Mouse (Mus musculus) telencephalon, adult 2 months (tissue): ENCODE measurements at regions not wholly inside any gene's neighbourhood (a gene's known extent, or its start where the extent isn't known, plus 50 kb on each side); places are given as distances from the start of the nearest gene placed in this dataset.

ENCODE experiments used
- DNase-seq: peaks from one replicate; pipeline ENCODE4 v3.0.0-alpha.2; 2011; ENCODE audit warnings: low read depth, low spot score

DNA sequence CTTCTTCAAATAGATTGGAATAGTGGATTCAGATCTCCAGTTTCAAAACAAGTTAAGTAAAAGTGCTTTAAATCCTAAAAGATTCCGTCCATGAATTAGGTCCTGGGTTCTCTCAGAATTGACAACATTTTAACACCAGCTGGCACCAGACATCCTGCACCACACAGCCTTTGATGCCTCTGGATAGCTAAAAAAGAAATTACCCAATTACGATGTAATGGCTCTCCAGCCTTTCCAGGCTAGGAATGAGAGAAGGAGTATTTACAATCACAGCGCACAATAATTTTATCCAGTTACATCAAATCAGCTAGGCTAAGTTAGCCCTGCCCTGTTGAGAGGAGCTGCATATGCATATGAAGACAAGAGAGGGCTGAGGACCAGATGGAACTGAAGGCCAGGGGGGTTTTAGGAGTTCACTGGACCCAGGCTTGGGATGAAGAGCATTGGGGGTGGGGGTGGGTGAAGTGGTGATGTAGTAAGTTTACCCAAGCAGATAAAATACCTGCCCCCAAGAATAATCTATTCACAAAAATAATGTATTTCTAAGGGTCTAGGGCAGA, 455.8 kb upstream of the Tle4 start:
- no peak for DNase-seq

DNA sequence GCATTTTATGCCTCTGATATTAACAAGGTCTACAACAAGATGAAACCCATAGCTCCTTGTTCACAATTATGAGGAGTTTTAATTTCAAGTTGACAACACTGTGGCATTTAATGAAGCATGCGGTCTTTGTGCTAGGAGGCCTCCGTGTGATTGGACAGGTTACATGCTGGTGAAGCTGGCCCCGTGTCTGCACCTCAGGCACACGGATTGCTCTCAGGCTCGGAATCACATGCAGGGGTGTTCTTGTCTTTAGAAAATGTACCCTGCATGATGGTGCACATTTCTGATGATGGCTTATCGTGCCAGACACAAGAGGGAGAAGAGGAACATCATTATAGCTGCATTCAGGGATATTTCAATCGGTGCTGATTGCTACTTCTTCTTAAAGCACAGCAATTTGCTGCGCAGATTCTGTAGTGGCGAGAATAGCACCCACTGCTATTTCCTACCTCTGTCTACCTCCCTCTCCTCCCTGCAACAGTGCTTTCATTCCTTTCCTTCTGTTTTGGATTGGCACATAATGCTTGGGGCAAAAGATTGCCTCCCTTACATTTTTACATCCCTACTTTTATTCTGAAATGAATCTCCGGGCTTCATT, 454.9 kb upstream of the Tle4 start:
- DNase-seq, result no peak

DNA sequence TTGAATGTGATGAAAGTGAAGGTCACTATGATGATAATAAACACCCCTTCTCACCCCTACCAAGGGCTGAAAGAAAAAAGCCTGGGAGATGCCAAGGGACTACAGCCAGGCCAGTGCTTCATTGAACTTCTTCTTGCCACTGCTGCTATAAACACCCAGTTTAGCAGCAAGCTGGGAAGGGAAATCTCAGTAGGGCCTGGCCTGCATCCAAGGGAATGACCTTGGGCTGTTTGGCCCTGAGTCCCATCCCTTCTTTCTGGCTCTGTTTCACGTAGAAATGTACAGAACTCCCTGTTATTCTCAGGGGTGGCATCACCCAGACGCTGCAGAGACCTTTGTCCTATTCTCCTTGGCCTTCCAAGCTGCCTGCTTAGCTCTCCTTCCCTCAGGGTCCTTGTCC, 450.0 kb upstream of the Tle4 start:
- no peak for DNase-seq

DNA sequence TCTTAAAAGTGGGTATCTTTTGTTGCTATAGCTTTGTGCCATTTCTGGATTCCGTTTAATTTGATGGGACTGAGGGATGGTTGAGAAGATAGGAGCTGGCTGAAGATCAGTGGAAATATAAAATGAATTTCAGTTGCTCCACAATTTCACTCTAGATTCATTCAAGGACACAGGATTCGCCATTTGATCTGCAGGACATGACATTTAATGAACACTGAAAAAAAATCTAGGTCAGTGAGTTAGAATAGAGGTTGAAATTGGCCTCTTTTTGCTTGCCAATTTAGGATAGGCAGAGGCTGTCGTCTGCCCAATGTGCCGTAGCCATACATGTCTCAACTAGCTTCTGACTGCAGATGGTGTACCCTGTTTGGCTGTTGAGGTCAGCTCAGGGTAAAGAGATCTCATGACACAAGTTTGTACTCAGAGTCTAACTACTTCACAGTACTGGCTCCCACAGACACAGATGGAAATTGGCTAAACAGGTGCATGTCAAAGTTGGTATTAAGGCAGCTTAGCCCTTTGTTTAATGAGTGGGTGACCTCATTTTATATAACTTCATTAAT, 449.5 kb upstream of the Tle4 start:
- DNase-seq, result no peak

DNA sequence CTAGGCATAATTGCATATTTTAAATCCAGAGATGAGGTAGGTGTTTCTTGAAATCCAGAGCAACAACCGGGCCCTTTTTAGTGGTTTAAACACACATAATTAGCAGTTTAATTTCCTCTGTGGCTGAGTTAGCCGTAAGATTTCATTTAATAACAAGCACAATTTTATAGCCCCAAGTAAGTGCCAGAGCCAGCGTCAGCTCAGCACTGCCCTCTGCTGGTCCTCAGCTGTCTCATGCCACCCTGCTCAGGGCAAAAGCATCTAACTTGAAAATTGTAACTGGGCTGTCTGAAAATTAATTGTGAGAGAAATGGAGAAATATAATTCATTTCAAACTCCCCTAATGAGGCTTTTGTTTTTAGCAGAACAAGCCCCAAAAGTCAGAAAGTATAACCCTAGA, 437.7 kb upstream of the Tle4 start:
- DNase-seq, result no peak

DNA sequence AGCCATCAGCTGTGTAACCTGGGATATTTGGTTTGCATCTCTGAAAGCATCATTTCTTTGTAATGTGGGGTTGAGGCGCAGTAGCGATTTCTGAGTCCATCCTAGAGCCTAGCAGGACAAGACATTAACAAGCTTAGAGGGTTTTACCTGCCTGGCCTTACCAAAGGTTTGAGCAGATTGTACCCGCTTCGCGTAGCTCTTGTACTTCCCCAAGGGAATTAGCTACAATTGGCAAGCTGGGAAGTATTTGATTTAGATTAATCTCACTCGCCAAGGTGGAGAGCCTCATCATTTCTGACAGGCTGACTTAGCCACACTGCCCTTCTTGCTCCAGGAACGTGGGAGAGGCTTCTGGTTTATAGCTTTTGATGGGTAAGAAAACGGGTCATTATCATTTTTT, 436.1 kb upstream of the Tle4 start:
- DNase-seq, result no peak

DNA sequence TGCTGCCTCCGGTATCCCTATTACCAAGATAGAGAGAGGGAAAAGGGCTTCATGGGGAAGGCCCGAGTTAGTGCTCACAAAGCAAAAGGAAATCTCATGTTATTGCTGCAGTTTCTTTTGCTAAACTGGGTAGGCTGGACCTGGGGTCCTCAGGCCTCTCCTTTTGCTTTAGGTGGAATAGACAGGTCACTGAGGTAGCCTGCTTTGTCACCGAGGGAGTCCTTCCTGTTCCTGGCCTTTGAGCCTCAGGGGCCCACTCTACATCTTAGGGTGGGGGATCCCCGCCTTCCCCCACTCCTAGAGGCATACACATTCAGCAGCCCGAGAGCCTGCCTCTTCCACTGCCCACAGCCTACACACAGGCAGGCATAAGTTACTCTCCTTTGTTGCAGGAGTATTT, 435.5 kb upstream of the Tle4 start:
- DNase-seq, result no peak

DNA sequence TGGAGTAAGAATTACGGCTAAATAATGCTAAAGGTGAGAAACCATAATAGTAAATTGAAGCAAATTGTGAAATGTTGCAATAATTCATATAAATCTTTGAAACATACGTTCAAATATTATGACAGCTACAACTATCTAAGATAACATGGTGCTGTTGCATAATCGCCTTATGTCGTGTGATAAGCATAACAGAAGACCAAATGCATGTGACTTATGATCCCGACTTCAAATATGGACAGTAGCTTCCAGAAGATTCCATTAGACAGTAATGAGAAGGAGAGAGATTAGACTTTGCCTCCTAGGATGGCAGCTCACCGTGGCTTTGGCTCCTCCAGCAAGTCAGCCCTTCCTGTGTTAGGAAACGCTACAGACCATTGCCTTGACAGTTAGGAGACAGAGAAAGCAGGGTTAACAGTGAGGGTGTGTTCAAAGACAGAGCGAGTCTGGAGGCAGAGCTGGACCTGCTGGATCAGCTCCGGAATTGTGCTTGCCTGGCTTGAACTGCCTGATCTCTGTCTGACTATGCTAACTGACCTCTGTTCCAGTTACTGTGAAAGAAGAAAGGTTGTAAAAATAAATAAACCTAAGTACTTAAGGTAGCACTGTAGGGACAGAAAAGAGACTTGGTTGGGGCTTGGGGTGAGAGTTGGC, 434.6 kb upstream of the Tle4 start:
- DNase-seq, result no peak

DNA sequence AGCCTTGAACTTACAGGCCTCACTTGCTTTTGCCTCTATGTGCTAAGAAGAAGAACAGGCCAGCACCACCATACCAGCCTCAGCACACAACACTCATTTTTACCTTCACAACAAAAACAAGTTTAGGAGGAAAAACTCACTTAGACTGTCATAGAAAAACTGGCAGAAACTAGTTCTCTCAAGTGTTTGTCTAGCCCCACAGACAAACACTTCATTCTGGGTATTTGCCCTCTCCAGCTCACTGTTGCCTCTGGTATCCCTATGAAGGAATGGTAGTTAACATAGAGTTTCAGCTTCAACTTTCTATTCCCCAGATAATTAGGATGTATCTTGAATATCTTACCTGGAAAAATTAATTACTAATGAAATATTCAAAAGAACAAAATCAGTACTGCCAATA, 433.6 kb upstream of the Tle4 start:
- no peak for DNase-seq

DNA sequence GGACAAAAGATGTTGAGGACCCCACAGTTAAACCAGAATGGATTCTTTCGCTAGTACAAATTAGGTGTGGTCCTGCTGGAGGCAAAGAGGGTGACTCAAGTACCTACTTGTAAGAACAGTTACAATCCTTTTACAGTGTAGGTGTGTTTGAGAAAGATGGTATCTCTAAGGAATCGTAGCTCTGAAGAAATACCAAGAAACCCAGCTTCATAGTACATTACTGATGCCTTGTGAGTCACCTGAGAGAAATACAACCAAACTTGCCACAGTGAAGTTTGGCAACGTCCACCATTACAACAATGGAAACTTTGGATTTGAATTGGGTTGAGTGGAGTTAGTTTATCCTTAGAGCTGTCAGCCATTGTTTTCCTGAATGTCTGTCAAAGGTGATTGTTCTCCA, 405.7 kb upstream of the Tle4 start:
- no peak for DNase-seq

DNA sequence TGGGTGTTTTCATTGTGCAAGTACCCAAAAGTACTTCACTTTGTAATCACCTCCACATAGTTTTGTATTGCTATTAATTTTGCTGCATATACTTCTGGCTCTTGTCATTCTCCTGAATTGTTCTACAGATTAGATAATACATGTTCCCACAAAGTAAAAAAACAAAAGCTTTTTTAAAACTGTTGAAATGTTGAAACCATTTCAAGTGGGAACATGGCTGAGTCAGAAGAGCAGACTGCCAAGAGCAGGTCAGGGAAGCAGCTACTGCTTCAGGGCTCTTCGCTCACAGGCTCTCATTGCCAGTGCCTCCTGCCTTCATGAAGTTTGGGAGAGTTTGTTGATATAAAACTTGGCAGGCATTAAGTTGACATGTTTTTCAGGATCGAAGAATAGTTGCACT, 395.5 kb upstream of the Tle4 start:
- no peak for DNase-seq

DNA sequence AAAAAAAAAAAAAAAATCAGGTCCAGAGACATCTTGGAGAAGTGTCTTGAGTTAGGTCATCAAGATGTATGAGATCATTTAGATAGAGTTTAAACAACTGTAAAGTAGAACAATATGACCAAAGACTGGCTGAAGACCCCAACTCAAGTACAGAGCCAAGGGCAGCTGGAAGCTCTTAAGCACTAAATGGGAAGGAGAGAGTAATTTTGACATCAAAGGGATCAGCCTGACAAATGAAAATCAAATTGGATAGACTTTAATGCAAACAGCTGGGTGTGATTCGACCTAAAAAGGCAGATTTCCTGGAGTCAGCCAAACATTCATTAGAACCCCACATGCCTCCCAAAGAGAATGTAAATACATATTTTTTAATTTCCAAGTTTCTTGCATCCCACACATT, 372.3 kb upstream of the Tle4 start:
- DNase-seq, result no peak

DNA sequence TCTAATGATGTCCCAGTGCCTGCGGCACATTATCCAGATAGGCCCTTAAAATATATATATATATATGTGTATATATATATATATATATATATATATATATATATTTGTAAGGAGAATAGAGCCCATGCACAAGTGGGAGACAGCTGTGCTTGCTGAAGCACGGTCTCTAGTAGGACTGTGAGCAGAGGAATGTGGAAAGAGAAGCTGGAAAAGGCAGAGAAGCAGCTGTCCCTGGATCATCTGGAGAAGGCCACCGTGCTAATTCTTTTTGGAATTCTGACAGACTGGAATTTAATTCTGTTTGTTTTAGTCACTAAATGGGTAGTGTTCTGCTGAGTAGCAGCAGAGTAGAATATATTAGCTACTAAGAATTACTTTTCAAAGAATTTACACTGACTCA, 370.4 kb upstream of the Tle4 start:
- no peak for DNase-seq

DNA sequence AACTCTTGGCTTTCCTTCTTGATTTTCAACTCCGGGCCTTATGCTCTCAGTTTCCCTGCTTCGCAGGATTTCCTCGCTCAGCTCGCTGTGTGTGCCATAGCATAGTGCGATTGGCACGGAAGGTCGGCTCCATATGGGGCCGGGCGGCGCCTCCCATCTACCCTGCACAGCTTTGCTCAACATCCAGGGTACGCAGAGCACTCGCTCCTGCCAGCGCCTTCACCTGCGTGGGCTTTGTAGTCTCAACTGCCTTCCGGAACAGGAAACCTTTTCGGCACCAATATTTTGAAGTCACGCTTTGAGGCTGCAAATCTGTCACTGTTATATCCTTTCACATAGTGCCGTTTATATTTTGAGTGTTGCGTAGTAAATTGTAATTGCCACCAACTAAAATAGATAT, 359.9 kb upstream of the Tle4 start:
- peak; percentile 44 for DNase-seq

DNA sequence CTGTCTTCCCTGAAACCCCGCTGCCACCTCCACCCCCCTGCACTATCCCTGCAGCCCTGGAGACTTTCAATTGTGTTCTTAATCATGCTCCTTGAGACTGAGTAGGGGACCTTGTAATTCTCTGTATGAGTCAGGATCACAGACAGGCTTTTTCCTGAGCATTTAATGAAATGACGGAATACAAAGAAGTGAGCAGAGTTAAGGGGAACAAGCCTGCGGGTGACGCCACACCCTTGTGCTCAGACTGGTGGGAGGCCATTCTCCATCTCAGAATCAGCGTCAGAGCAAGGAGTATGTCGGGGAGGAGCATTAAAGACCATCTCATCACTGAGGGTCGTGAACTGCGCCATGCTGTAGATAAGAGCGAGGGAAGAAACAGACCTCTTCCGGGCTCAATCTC, 359.3 kb upstream of the Tle4 start:
- no peak for DNase-seq

DNA sequence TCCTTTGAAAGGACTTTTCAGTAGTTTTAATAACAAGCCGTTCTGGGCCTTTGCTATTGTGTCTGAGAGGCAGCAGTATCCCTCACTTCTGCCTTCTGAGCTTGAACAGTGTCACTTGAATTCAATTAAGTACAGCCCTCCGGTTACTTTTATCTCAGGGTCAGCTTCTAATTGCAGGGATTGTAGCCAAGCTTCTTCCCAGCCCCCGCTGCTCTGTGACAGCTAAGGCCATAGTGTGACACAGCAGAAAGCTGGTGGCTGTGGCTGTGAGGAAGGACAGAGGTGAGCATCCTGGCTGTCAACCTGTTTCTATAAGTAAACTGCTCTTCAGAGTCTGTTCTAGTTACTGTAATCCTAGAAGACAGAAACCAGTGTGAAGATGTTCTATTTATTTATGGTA, 358.5 kb upstream of the Tle4 start:
- DNase-seq, result no peak

DNA sequence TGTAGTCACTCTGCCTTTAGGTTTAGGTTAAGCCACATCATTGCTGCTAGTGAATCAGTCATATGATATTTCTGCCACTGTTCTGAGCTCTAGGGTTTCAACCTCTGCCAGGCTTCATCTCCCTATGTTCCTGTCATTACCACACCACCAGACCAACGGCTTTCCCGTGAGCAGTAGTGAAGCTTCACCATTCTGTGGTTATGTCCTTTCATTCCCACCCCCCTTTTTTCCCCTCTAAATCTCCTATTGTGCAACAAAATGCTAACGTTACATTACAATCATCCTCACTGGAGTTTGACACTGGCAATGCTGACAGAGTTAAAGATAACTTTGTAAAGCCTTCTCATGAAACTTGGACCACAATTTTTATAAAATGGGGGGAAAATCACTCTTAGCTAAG, 358.1 kb upstream of the Tle4 start:
- DNase-seq, result no peak

DNA sequence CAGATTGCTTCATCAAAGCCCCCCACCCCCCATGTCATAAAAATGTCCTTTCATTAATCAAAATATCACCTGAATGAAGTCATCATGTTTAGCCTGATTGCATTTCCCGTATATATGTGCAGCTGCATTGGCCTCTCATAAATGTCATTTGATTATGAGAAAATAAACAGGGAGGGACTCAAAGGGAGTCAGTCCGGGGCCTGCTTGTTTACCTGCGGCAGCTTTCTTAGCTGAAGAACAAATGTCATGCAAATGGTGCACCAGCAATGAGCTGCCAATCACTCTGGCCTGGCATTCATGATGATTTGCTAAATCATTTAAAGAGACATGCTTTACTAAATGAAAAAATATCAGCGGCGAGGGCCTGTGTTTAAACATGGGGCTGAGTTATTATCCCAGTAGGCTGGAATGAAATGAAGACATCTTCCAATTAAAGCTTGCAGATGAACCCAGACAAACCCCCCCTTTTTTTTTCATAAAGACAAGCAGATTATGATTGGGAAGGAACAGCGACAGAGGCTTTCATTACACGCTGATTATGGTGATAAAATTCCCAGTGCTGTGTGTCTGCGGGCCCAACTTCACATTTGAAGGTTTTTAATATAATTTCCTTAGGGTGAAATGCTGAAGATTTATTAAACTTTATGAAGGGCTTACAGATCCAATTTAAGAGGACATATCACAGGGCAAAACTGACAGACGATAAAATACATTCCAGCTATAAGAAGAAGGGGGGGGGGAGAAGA, 342.5 kb upstream of the Tle4 start:
- no peak for DNase-seq

DNA sequence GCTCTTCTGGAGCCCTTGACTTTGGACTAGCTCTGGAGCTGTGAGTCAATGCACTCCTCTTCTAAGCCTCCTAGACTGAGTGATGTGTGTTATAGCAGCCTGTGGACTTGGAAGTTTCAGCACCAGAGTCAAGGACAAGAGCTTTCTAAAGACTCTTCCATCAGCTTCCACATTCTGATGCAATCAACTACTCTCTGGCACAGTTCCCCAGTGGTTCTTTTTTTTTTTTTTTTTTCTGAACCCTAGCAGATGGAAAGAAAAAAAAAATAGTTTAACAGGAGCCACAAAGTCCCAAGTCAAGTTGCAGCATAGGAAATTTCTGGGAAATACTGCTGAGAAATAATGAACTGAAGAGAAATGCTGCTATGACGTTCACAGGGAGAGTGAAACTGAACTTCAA, 324.4 kb upstream of the Tle4 start:
- no peak for DNase-seq

DNA sequence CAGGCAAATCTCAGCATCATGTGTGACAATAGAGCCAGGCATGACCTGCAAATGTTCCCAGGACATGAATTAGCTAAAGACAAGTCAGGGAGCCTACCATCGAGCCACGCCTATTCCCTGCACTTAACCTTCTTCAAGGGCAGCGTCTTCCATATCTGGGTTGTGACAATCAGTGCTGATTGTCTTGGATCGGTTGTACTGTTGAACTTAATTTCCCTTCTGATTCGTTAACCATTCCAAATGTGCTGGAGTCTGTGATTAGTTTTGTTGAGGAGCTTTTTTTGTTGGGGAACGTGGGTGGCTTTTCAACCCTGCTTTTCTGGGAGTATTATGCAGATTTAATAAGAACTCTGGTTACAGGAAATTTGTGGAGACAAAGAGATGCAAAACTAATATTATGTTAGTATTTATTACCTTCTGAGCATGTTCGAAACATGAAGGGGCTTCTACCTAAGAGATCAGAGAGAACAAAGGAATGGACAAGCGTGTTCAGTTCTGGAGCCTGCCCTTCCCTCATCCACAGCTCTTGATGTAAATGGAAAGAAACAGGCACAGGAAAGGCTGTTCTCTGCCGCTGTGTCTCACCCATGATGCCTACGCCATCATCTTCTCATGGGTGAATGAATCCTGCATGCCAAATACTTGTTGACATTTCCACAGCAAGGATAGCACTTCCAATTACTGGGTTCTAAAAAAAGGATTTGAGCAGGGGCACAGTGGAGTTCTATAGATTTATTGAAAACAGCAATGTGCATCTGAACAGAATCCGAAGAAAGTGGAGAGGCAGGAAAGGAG, 313.4 kb upstream of the Tle4 start:
- no peak for DNase-seq

DNA sequence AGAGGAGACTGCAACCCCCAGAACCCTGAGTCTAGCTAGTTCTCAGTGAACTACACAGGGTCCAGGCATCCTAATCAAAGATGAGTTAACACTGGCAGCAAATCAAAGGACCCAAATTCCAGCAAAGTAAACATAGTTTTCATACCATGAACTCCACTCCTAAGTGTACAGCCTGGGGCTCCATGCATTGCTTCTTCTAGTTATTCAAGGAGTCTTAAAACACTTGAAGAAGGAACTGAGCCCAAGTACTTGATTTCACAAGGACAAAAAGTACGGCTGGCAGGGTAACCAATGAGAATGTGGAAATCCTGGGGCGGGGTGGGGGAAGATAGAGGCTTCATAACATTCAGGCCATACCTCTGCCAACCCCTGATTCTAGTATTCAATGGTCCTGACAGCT, 297.0 kb upstream of the Tle4 start:
- no peak for DNase-seq

DNA sequence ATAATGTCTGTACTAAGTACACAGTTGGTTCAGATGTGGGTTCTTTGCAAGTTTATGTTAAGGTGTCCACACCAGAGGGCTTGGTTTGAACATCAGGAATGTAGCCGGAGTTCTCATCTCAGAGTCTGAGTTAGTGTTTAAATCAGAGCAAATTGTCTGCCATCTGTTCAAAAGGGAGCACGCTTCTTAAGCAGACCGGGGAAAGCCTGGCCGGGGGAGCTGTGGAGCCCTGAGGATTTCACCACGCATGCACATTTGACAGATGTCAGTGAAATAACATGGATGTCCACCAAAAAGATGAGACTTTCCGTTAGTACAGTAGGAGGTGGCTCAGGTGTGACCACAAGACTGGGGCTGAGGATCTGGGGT, 294.5 kb upstream of the Tle4 start:
- no peak for DNase-seq
